Mouse (Mus musculus) heart, embryonic 13.5 days (tissue): ENCODE measurements around the gene Ptrh1. TPM values are rescaled to one million over a fixed set of nuclear protein-coding genes. Genes with fewer than 3 reads are reported as not detected.
A peak's percentile ranks its signal among the peaks of the same experiment; 100 is the strongest.

Experiments used
- ATAC-seq: fragments of 200-750 bp; cut with Nextera tagmentation; 2 replicates; pipeline ENCODE4 v1.8.0; 2017; ENCODE audit warnings: moderate TSS enrichment; ENCODE audit not compliant: insufficient number of reproducible peaks, low FRiP score, low TSS enrichment; ENCODE audit errors: extremely low read depth
- H3K27ac ChIP-seq: fragments of 300-500 bp; sonication (generic); replicated peaks from 2 replicates; pipeline ENCODE4 v1.5.1; 2015; ENCODE audit warnings: moderate library complexity, mild to moderate bottlenecking, inconsistent platforms
- H3K27me3 ChIP-seq: fragments of 300-500 bp; sonication (generic); replicated peaks from 2 replicates; pipeline ENCODE4 v1.6.1; 2015; ENCODE audit warnings: mild to moderate bottlenecking, inconsistent platforms
- H3K36me3 ChIP-seq: fragments of 300-500 bp; sonication (generic); 2 replicates; pipeline ENCODE4 v1.6.1; 2015; ENCODE audit warnings: mild to moderate bottlenecking, inconsistent platforms
- H3K4me1 ChIP-seq: fragments of 300-500 bp; sonication (generic); 2 replicates; pipeline ENCODE4 v1.6.1; 2015; ENCODE audit warnings: inconsistent platforms
- H3K4me2 ChIP-seq: fragments of 300-500 bp; sonication (generic); 2 replicates; pipeline ENCODE4 v1.6.1; 2015; ENCODE audit warnings: inconsistent platforms, mild to moderate bottlenecking, moderate library complexity
- H3K4me3 ChIP-seq: fragments of 300-500 bp; sonication (generic); 2 replicates; pipeline ENCODE4 v1.5.1; 2015; ENCODE audit warnings: moderate library complexity, mild to moderate bottlenecking, inconsistent platforms
- H3K9ac ChIP-seq: fragments of 300-500 bp; sonication (generic); 2 replicates; pipeline ENCODE4 v1.6.1; 2015; ENCODE audit warnings: inconsistent platforms, mild to moderate bottlenecking, moderate library complexity
- H3K9me3 ChIP-seq: fragments of 300-500 bp; sonication (generic); 2 replicates; pipeline ENCODE4 v1.6.1; 2016; ENCODE audit warnings: inconsistent platforms
- WGBS: fragments of 180-500 bp; shearing (Covaris S2); methylation state at CpG from one replicate; pipeline ENCODE4 v1.1.7; 2015; ENCODE audit warnings: mixed read lengths; 5-methylcytosine and 5-hydroxymethylcytosine counted together
- polyA plus RNA-seq: library from polyadenylated mRNA; unstranded; fragments of >200 nt; fragmentation: Nextera tagmentation; extraction: Ambion mirVana; gene quantifications from 2 replicates; pipeline ENCODE4 v1.2.1, GENCODE M21; 2015

Gene Ptrh1
- polyA plus RNA-seq, 1 experiment from 2014 or later: 3.9 TPM

DNA sequence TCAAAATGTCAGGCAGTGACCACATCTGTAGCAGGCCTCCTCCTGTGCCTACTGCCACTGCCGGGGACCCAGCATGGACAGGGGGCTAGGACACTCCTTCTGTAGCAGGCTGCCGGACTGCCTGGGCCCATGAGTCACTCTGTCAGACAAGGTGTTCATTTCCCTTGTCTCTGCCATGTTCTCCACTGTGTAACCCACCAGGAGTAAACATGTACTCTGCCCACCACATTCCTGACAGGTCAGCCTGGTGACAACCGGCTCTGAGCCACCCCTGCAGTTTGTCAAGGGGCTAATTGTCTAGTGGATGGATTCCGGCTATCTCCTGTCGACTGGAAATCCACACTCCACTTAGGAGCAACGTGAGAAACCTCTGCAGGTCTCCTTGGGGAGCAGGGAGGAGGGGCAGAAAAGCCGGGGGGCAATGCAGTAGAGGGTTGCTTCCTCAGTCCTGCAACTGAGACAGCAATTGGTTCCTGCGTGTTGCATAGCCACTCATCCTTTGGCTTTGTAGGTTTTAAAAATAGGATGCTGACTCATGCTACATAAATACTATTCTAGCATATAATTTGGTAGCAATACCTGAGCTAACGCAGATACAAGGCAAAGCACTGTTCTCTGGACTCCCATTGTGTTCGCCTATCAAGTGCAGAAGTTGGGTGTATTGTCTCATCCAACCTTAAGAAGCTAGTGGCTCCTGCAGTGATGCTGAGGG, 22.8 kb downstream of the Ptrh1 start:
- no peak for ATAC-seq
- Histone ChIP-seq H3K9me3 (no peaks in the 10 kb centered on the region), H3K9ac (peak overlapping the region; percentile 45; the same call in 1 of the 2 replicates), H3K4me1 (peaks cover 19% of the 10 kb centered on the region), H3K27ac (peak overlapping the region; percentile 75), H3K4me2 (no peak overlapping the region), H3K36me3 (peaks cover 95% of the 10 kb centered on the region), H3K4me3 (no peak overlapping the region), H3K27me3 (no peaks in the 10 kb centered on the region)
- 40% methylated on average over 10 of the region's 10 CpGs for WGBS

DNA sequence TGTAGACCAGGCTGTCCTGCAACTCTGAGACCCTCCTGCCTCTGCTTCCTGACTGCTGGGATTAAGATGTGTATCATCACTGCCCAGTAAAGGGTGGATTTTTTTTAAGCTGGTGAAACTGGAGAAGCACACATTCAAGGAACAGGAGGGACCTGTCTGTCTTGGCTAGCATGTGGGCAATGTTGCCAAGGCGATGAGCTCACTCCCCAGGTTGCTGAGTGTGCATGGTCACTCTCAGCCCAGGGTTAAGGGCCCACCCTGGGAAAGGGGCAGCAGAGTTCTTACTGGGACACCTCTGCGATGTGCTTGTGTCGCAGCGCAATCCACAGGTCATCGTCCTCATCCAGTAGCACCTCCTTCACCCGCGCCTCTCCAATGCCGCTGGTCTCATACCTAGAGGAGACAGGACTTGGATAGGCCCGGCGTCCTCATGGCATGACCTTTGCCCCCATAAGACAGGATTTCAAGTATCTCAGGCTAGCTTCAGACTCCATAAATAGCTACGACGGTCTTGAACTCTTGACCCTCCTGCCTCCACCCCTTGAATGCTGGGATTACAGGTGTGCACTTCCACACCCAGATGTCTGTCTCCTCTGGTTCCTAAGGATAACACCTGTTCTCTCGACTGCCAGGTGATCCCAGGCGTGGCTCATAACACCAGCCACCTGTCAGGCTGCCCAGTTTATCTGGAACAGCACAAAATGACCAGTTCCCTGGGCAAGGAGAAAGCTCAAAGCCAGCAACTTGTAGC, 33.4 kb downstream of the Ptrh1 start:
- peaks cover 86% of the 10 kb centered on the region for H3K36me3 ChIP-seq

DNA sequence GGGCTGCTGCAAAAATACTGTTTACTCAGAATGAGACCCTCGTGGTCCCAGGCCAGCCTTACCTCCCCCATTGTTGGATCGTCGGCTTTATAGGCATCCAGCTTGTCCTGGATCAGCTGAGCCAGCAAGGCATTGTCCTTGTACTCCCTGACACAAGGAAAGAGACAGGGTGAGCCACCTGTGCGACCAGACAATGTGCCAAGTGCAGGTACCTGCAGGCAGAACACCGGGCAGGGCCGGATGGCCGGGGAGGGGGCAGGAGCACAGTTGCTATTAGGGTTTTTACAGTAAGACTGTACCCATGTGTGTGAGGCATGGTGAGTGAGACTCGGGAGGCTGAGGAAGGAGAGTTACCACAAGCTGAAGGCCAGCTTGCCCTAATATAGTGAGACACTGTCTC, 36.4 kb downstream of the Ptrh1 start:
- Histone ChIP-seq H3K36me3 (peaks cover 87% of the 10 kb centered on the region), H3K27ac (no peak overlapping the region), H3K9ac (no peak overlapping the region), H3K4me2 (no peak overlapping the region), H3K27me3 (no peaks in the 10 kb centered on the region), H3K4me3 (no peak overlapping the region), H3K4me1 (no peaks in the 10 kb centered on the region), H3K9me3 (no peaks in the 10 kb centered on the region)
- ATAC-seq: no peak
- WGBS: 74% methylated on average over 8 of the region's 8 CpGs

More for the DNA sequence above, 33.4 kb downstream of the Ptrh1 start:
- no peak overlapping the region for H3K4me2 ChIP-seq
- H3K4me1 ChIP-seq: no peaks in the 10 kb centered on the region
- H3K9me3 ChIP-seq: no peaks in the 10 kb centered on the region
- no peaks in the 10 kb centered on the region for H3K27me3 ChIP-seq
- H3K4me3 ChIP-seq: no peak overlapping the region
- H3K9ac ChIP-seq: no peak overlapping the region
- no peak for ATAC-seq
- no peak overlapping the region for H3K27ac ChIP-seq
- WGBS: 83% methylated on average over 14 of the region's 14 CpGs

DNA sequence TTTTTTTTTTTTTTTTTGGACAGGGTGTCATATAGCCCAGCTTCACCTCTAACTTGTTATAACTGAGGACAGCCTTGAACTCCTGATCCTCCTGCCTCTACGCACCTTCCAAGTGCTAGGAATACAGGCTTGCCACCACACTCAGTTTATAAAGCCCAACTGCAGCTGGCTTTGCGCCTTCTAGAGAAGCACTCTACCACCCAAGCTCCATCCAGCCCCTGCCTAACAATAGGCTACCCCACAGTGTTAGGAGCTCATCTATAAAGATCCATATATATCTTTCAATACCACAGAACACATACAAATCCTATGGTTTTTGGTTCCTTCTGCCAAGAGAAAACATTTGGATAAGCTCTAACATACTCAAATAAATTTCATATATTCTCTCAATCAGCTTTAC, 40.9 kb downstream of the Ptrh1 start:
- no peaks in the 10 kb centered on the region for H3K27me3 ChIP-seq
- 92% methylated on average over 2 of the region's 2 CpGs for WGBS
- H3K4me1 ChIP-seq: no peaks in the 10 kb centered on the region; the same call in 1 of the 2 replicates
- H3K36me3 ChIP-seq: peaks cover 80% of the 10 kb centered on the region
- H3K4me2 ChIP-seq: no peak overlapping the region
- no peaks in the 10 kb centered on the region for H3K9me3 ChIP-seq
- no peak overlapping the region for H3K9ac ChIP-seq
- no peak overlapping the region for H3K27ac ChIP-seq
- no peak overlapping the region for H3K4me3 ChIP-seq
- no peak for ATAC-seq

DNA sequence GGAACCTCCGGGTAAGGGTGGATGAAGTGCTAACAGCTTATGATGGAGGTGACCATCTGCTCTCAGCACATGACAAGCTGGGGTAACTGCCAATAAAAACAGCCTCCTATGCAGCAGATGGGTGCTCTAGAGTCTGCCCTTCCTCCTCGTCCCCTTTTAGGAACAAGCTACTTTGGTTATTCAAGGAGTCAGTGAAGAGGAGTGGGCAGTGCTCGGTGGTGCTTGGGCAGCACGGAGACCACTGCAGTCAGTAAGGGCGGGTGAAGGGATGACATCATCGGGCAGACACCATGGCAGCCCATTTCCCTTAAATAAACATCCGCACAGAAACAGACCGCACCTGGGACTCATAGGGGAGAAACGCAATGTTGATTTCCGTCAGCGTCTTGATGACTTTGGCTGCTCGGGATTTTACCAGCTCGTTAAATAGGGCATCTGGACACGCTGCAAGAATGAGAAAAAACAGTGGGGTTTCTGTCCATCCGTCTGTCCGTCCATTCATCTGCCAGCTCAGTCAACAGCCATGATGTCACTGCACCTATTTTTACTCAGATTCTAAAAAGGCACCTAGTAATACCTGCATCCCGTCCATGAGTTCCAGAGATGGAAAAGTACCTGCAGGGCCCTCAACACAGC, 41.5 kb downstream of the Ptrh1 start:
- H3K9me3 ChIP-seq: no peaks in the 10 kb centered on the region
- H3K9ac ChIP-seq: no peak overlapping the region
- H3K27ac ChIP-seq: no peak overlapping the region
- no peak overlapping the region for H3K4me3 ChIP-seq
- WGBS: 60% methylated on average over 17 of the region's 17 CpGs
- H3K27me3 ChIP-seq: no peaks in the 10 kb centered on the region
- ATAC-seq: no peak
- peaks cover 78% of the 10 kb centered on the region for H3K36me3 ChIP-seq
- H3K4me2 ChIP-seq: no peak overlapping the region
- H3K4me1 ChIP-seq: no peaks in the 10 kb centered on the region; the same call in 1 of the 2 replicates

DNA sequence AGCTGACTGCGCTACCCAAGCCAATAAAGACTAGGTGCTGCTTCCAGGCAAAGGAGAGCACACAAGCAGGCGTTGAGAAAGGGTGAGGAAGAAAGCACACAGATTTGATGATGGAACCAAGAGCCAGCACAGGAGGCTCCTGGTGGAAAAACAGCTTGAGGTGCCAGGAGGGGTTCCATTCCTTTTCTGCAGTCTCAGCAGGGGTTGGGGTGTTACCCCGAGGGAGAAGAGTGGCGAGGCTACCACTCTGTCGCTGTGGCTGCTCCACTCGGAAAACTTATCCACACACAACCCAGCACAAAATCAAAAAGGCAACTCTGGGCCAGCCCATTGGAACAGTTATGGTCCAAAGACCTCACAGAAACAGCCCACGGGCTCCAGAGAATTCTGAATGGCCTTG, 42.0 kb downstream of the Ptrh1 start:
- H3K27ac ChIP-seq: no peak overlapping the region
- H3K4me3 ChIP-seq: no peak overlapping the region
- ATAC-seq: no peak
- peaks cover 2% of the 10 kb centered on the region for H3K4me1 ChIP-seq
- no peak overlapping the region for H3K4me2 ChIP-seq
- peaks cover 75% of the 10 kb centered on the region for H3K36me3 ChIP-seq
- H3K27me3 ChIP-seq: no peaks in the 10 kb centered on the region
- H3K9me3 ChIP-seq: no peaks in the 10 kb centered on the region
- 62% methylated on average over 7 of the region's 7 CpGs for WGBS
- no peak overlapping the region for H3K9ac ChIP-seq

DNA sequence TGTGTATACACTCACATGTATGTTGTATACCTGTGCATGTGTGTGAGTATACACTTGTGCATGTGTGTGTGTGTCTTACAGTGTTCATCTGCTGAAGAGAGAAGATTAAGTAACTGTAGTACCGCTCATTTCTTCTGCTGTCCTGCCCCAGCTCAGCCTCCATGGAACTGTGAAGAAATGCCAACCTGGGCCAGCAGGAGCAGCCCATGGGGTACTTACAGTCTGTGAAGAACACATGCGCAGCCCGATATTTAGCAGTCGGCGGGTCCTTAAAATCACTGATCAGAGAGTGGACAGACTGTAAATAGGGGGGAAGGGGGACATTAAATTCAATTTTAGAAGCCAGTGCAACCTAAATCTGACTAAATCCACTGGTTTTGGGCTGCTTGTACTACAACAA, 42.6 kb downstream of the Ptrh1 start:
- Histone ChIP-seq H3K9me3 (no peaks in the 10 kb centered on the region), H3K4me3 (no peak overlapping the region), H3K9ac (no peak overlapping the region), H3K4me1 (peaks cover 8% of the 10 kb centered on the region), H3K4me2 (no peak overlapping the region), H3K36me3 (peaks cover 69% of the 10 kb centered on the region), H3K27me3 (no peaks in the 10 kb centered on the region), H3K27ac (no peak overlapping the region)
- no peak for ATAC-seq
- WGBS: 94% methylated on average over 5 of the region's 5 CpGs

DNA sequence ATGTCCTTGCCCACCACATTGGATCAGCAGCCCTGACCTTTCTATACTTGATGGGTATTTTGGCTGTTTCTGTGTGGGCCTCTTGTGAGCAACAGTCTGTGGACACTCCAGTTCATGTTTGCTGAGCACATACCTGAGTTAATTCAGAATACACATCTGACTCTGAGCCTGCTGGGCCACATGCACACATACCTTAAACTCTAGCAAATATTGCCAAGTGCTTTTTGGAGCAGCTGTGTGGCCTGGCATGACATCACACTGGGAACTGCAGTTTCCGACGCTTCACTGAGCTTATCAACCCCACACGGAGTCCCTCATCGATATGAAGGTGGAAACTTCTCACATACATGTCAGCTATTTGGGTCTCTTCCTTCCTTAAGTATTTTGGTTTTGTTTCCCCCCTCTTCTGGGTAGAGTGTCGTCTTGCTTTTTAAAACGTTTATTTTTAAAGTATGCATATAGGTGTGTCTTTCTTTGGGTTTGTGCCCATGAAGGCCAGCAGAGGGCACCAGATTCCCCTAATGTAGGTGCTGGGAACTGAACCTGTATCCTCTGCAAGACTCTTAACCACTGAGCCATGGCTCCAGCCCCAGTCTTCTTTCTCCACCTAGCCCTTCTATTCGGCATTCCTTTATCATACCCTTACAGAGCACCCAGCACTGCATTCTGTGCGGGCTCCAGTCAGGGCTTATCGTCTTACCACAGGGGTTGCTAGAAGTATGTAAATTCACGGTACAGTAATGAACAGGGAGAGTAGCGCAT, 45.6 kb downstream of the Ptrh1 start:
- no peak overlapping the region for H3K4me3 ChIP-seq
- no peak overlapping the region for H3K27ac ChIP-seq
- peaks cover 41% of the 10 kb centered on the region for H3K36me3 ChIP-seq
- no peaks in the 10 kb centered on the region for H3K27me3 ChIP-seq
- H3K4me2 ChIP-seq: no peak overlapping the region
- no peak overlapping the region for H3K9ac ChIP-seq
- 62% methylated on average over 11 of the region's 11 CpGs for WGBS
- no peaks in the 10 kb centered on the region for H3K9me3 ChIP-seq
- H3K4me1 ChIP-seq: peaks cover 28% of the 10 kb centered on the region
- no peak for ATAC-seq

DNA sequence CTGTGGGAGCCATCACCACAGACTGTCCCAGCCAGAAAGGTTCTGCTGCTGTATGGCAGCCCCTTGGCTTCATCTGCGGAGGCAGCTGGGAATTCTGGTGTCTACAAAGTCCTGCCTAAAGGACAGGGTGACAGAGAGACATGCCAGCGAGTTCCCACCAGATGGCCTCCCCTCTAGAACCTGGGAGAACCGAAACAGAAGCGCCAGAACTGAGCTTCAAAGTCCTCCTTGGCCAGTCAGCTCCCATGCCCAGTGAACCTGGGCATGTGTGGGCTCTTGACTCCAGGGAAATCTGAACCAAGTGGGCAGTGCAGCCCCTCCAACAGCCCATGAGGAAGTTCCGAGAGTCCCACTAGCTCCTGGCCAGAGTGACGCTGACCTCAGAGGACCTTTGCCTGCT, 47.1 kb downstream of the Ptrh1 start:
- ATAC-seq: no peak
- H3K27me3 ChIP-seq: no peaks in the 10 kb centered on the region
- no peaks in the 10 kb centered on the region for H3K9me3 ChIP-seq
- H3K9ac ChIP-seq: no peak overlapping the region
- peaks cover 32% of the 10 kb centered on the region for H3K4me1 ChIP-seq
- H3K4me3 ChIP-seq: no peak overlapping the region
- peaks cover 34% of the 10 kb centered on the region for H3K36me3 ChIP-seq
- no peak overlapping the region for H3K4me2 ChIP-seq
- 74% methylated on average over 6 of the region's 6 CpGs for WGBS
- no peak overlapping the region for H3K27ac ChIP-seq

DNA sequence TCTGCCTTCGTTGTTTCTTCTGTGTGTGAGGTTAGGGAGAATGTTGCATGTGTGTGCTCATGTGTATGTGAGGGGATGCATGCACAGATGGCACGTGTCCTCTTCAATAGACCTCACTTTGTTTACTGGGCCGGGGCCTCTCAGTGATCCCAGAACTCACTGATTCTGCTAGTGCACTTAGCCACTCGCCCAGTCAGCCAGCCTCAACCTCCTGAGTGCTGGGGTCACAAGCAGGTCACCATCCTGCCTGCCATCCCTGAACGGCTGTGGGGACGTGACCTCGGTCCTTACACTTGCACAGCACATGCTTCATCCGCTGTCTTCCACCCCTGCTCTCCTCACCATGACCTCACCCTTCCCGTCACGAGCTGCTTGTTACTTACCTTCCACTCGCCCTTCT, 47.6 kb downstream of the Ptrh1 start:
- no peak overlapping the region for H3K4me2 ChIP-seq
- H3K27ac ChIP-seq: no peak overlapping the region
- peaks cover 29% of the 10 kb centered on the region for H3K36me3 ChIP-seq
- no peak overlapping the region for H3K4me3 ChIP-seq
- no peaks in the 10 kb centered on the region for H3K9me3 ChIP-seq
- no peaks in the 10 kb centered on the region for H3K27me3 ChIP-seq
- peaks cover 32% of the 10 kb centered on the region for H3K4me1 ChIP-seq
- no peak for ATAC-seq
- H3K9ac ChIP-seq: peak overlapping the region; percentile 28; the same call in 1 of the 2 replicates
- 42% methylated on average over 11 of the region's 11 CpGs for WGBS

DNA sequence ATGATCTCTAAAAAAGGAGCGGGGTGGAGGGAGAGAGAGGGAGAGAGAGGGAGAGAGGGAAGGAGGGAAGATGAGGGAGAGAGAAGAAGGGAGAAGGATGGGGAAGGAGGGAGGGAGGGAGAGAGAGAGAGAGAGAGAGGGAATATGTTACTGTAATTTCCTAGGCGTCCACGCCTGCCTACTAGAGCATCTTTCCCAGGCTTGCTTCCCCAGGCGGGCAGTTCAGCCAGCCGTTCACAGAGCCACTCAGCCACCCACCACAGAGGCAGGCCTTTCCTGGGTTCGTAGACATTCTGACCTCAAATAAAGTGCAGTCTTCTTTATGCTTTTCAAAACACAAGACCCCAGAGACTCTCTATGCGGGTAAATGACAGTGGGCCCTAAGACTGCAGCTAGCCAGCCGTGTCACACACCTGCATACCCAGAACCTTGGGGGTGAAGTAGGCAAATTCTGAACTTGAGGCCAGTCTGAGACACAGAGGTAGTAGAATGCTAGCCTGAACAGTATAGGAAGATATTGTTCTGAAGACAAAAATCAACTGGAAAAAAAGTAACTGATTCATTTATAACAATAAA, 48.1 kb downstream of the Ptrh1 start:
- H3K4me1 ChIP-seq: peaks cover 33% of the 10 kb centered on the region
- H3K4me3 ChIP-seq: no peak overlapping the region
- H3K4me2 ChIP-seq: no peak overlapping the region
- whole genome bisulfite sequencing: 66% methylated on average over 8 of the region's 8 CpGs
- H3K9ac ChIP-seq: peak overlapping the region; percentile 28; the same call in 1 of the 2 replicates
- H3K36me3 ChIP-seq: peaks cover 24% of the 10 kb centered on the region
- H3K27ac ChIP-seq: no peak overlapping the region
- no peaks in the 10 kb centered on the region for H3K9me3 ChIP-seq
- no peaks in the 10 kb centered on the region for H3K27me3 ChIP-seq
- no peak for ATAC-seq
